Mouse (Mus musculus) liver, adult 10 weeks (tissue): ENCODE results near the gene Foxg1. TPM values are rescaled to one million over a fixed set of nuclear protein-coding genes. Genes with fewer than 3 reads are reported as not detected.

ENCODE experiments used
- polyA plus RNA-seq: library from polyadenylated mRNA; stranded (reverse); fragments of 350-450 nt; fragmentation: Illumina TruSeq; extraction: RNeasy Lipid Tissue Mini Kit (QIAGEN cat#74804); gene quantifications from one replicate; pipeline ENCODE4 v1.2.3, GENCODE M21; 2014; ENCODE audit warnings: low read depth, low replicate concordance

Foxg1 gene
- polyA plus RNA-seq: not detected

DNA sequence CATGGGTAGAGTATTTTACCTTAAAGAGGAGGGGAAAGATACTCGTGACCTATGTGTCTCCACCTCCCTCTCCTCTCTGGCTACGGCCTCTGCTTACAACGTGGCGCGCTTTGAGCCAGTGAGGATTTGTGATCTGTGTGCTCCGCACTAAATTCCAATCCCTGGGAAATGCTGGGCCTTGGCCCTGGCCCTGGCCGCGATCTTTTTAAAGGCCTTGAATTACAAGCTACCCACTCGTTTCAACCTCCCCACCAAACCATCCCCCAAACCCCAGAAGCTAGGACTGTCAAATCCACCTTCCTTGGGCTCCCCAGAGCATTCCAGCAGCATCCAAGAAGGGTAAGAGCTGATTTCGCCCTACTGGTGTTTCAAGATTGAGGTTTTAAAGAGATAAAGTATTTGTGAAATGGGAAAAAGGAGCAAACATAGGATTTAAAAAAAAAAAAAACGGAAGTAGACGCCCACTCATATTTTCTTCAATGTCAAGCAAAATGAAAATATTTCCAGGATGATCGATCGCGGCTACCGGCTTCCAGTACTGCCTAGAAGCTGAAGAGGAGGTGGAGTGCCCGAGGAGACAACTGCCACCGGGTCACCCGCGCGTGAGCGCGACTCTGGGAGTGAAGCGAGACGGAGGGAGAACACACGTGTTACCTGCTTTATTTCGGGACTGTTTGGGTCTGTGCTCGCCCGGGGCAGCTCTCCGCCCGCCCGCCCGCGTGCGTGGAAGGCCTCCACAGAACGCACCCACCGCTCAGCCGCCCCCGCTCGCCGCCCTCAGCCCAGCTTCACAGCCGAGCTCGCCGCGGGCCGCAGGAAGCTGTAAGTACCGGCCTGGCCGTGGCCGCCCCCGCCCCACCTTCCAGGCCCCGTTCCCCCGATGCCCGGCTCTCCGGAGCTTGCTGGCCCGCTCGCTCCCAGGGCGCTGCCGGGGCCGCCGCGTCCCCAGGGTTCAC lies at the start of gene Foxg1:
Gene Foxg1 (plus strand): TSS at position 96 of the 956 bp plus-strand sequence.

DNA sequence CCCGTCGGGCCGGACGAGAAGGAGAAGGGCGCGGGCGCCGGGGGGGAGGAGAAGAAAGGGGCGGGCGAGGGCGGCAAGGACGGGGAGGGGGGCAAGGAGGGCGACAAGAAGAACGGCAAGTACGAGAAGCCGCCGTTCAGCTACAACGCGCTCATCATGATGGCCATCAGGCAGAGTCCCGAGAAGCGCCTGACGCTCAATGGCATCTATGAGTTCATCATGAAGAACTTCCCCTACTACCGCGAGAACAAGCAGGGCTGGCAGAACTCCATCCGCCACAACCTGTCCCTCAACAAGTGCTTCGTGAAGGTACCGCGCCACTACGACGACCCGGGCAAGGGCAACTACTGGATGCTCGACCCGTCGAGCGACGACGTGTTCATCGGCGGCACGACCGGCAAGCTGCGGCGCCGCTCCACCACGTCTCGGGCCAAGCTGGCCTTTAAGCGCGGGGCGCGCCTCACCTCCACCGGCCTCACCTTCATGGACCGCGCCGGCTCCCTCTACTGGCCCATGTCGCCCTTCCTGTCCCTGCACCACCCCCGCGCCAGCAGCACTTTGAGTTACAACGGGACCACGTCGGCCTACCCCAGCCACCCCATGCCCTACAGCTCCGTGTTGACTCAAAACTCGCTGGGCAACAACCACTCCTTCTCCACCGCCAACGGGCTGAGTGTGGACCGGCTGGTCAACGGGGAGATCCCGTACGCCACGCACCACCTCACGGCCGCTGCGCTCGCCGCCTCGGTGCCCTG lies 2.6 kb downstream of the Foxg1 start, which contains the start of gene Gm43517:
Gene Gm43517 (plus strand): TSS at position 299 of the 755 bp plus-strand sequence.

Other genes with a start within 250 kb of the Foxg1 start
- not detected for gene Gm43517, start 2.5 kb downstream of the Foxg1 start, polyA plus RNA-seq